Mouse (Mus musculus) adrenal gland, adult 8-10 months (tissue): ENCODE results near the gene 4930404N11Rik. TPM values are rescaled to one million over a fixed set of nuclear protein-coding genes. Genes with fewer than 3 reads are reported as not detected.

Source experiments
- microRNA-seq, 2 experiments: library from miRNA; unstranded; fragments of <30 nt; microRNA quantifications; one replicate each; pipeline ENCODE4 v1.2.0; 2022
- total RNA-seq, 4 experiments: library from RNA; stranded (reverse); gene quantifications; 2 replicates each; pipeline ENCODE4 v1.2.4; 2022

Gene 4930404N11Rik
- total RNA-seq, 4 experiments from 2014 or later, result 1.6 to 5.3 (median 2.4) TPM

Small RNA genes lying within 50 kb of the gene (microRNA-seq; reads per million reads assigned to microRNA genes)
- 0 to 0.17 reads per million in 2 experiments for gene Mir6913

Other genes with a start within 250 kb of the 4930404N11Rik start
- gene Zbtb7a, start 230.6 kb downstream of the 4930404N11Rik start, total RNA-seq, result 10 to 100 TPM; 86.5 to 94.0 (median 92.3) TPM
- 10 to 100 TPM; 22.8 to 32.5 (median 30.1) TPM for gene Pias4, start 197.9 kb downstream of the 4930404N11Rik start, total RNA-seq
- gene Eef2, start 189.2 kb downstream of the 4930404N11Rik start, total RNA-seq, result 1,000 to 10,000 TPM; 1,447 to 1,655 (median 1,598) TPM
- 10 to 100 TPM; 67.7 to 88.0 (median 81.8) TPM for gene Dapk3, start 182.8 kb downstream of the 4930404N11Rik start, total RNA-seq
- gene 4930442H23Rik, start 182.0 kb downstream of the 4930404N11Rik start, total RNA-seq, result not detected
- gene Nmrk2, start 163.8 kb downstream of the 4930404N11Rik start, total RNA-seq, result not detected
- gene Atcay, start 135.0 kb downstream of the 4930404N11Rik start, total RNA-seq, result 1 to 10 TPM; 3.8 to 6.4 (median 4.4) TPM
- gene Zfr2, start 132.7 kb downstream of the 4930404N11Rik start, total RNA-seq, result 10 to 100 TPM; 27.6 to 35.6 (median 30.0) TPM
- 1 to 10 TPM in 3 of 4 experiments, under 1 TPM in 1; 0.67 to 2.1 (median 1.5) TPM for gene Matk, start 112.9 kb downstream of the 4930404N11Rik start, total RNA-seq
- gene Mrpl54, start 98.9 kb downstream of the 4930404N11Rik start, total RNA-seq, result 100 to 1,000 TPM; 100 to 139 (median 113) TPM
- gene Apba3, start 98.9 kb downstream of the 4930404N11Rik start, total RNA-seq, result 10 to 100 TPM; 61.9 to 72.3 (median 66.4) TPM
- under 1 TPM; 0.22 to 0.81 (median 0.29) TPM for gene Tjp3, start 74.2 kb downstream of the 4930404N11Rik start, total RNA-seq
- gene Pip5k1c, start 72.9 kb downstream of the 4930404N11Rik start, total RNA-seq, result 10 to 100 TPM; 42.6 to 61.1 (median 53.3) TPM
- 10 to 100 TPM; 37.7 to 47.5 (median 42.5) TPM for gene Cactin, start 44.7 kb downstream of the 4930404N11Rik start, total RNA-seq
- gene Tbxa2r, start 37.1 kb downstream of the 4930404N11Rik start, total RNA-seq, result 10 to 100 TPM; 35.6 to 52.1 (median 42.0) TPM
- gene Gipc3, start 22.6 kb downstream of the 4930404N11Rik start, total RNA-seq, result 10 to 100 TPM in 2 of 4 experiments, 1 to 10 TPM in 2; 3.7 to 17.7 (median 9.3) TPM
- gene Hmg20b, start 15.3 kb downstream of the 4930404N11Rik start, total RNA-seq, result 100 to 1,000 TPM in 3 of 4 experiments, 10 to 100 TPM in 1; 94.2 to 121 (median 112) TPM
- 10 to 100 TPM; 18.3 to 25.7 (median 22.0) TPM for gene Mfsd12, start 8.3 kb downstream of the 4930404N11Rik start, total RNA-seq
- gene Fzr1, start 12.7 kb upstream of the 4930404N11Rik start, total RNA-seq, result 10 to 100 TPM; 47.1 to 52.7 (median 49.9) TPM
- 10 to 100 TPM; 49.8 to 60.2 (median 55.0) TPM for gene Dohh, start 18.6 kb upstream of the 4930404N11Rik start, total RNA-seq
- gene Gm48551, start 18.6 kb upstream of the 4930404N11Rik start, total RNA-seq, result 1 to 10 TPM in 2 of 4 experiments, under 1 TPM in 2; 0.65 to 2.9 (median 1.0) TPM
- 1 to 10 TPM; 2.0 to 4.2 (median 2.6) TPM for gene Gm48552, start 23.2 kb upstream of the 4930404N11Rik start, total RNA-seq
- 1 to 10 TPM in 2 of 4 experiments, under 1 TPM in 2; 0.78 to 2.0 (median 0.96) TPM for gene Smim24, start 27.2 kb upstream of the 4930404N11Rik start, total RNA-seq
- gene Nfic, start 89.8 kb upstream of the 4930404N11Rik start, total RNA-seq, result 100 to 1,000 TPM; 113 to 191 (median 144) TPM
- 1 to 10 TPM in 3 of 4 experiments, under 1 TPM in 1; 0.17 to 2.5 (median 1.7) TPM for gene Celf5, start 116.9 kb upstream of the 4930404N11Rik start, total RNA-seq
- 100 to 1,000 TPM; 115 to 136 (median 123) TPM for gene Ncln, start 130.6 kb upstream of the 4930404N11Rik start, total RNA-seq
- 1 to 10 TPM in 2 of 4 experiments, under 1 TPM in 2; 0.56 to 1.7 (median 0.92) TPM for gene S1pr4, start 134.3 kb upstream of the 4930404N11Rik start, total RNA-seq
- gene Gna15, start 158.4 kb upstream of the 4930404N11Rik start, total RNA-seq, result 1 to 10 TPM in 3 of 4 experiments, under 1 TPM in 1; 0.70 to 2.2 (median 1.6) TPM
- 100 to 1,000 TPM in 2 of 4 experiments, 10 to 100 TPM in 2; 90.2 to 105 (median 98.1) TPM for gene Gna11, start 179.4 kb upstream of the 4930404N11Rik start, total RNA-seq
- gene Aes, start 193.7 kb upstream of the 4930404N11Rik start, total RNA-seq, result 1,000 to 10,000 TPM in 3 of 4 experiments, 100 to 1,000 TPM in 1; 989 to 1,424 (median 1,166) TPM
- gene Tle2, start 208.7 kb upstream of the 4930404N11Rik start, total RNA-seq, result 100 to 1,000 TPM in 2 of 4 experiments, 10 to 100 TPM in 2; 50.6 to 211 (median 117) TPM
- gene Tle6, start 235.3 kb upstream of the 4930404N11Rik start, total RNA-seq, result 100 to 1,000 TPM in 2 of 4 experiments, 10 to 100 TPM in 2; 32.2 to 138 (median 85.6) TPM
- gene BC025920, start 240.5 kb upstream of the 4930404N11Rik start, total RNA-seq, result 1 to 10 TPM; 1.2 to 1.7 (median 1.3) TPM